Mouse (Mus musculus) intestine, postnatal 0 days (tissue): Measurements from ENCODE around the gene Tmem109. TPM values are rescaled to one million over a fixed set of nuclear protein-coding genes. Genes with fewer than 3 reads are reported as not detected.

Source experiments
- ATAC-seq: fragments of 200-750 bp; cut with Nextera tagmentation; 2 replicates; pipeline ENCODE4 v1.8.0; 2017; ENCODE audit warnings: mild to moderate bottlenecking, moderate TSS enrichment, moderate library complexity
- H3K27ac ChIP-seq: fragments of 300-500 bp; sonication (generic); 2 replicates; pipeline ENCODE4 v1.5.1; 2014; ENCODE audit warnings: mild to moderate bottlenecking, low read depth, low read length, moderate library complexity
- H3K27me3 ChIP-seq: fragments of 300-500 bp; sonication (generic); replicated peaks from 2 replicates; pipeline ENCODE4 v1.6.1; 2014; ENCODE audit warnings: low read length, mixed read lengths; ENCODE audit not compliant: control insufficient read depth, insufficient read depth
- H3K36me3 ChIP-seq: fragments of 300-500 bp; sonication (generic); 2 replicates; pipeline ENCODE4 v1.6.1; 2014; ENCODE audit warnings: mild to moderate bottlenecking, moderate library complexity; ENCODE audit not compliant: control insufficient read depth, insufficient read depth
- H3K4me1 ChIP-seq: fragments of 300-500 bp; sonication (generic); replicated peaks from 2 replicates; pipeline ENCODE4 v1.6.1; 2014; ENCODE audit warnings: antibody characterized with exemption, low read length, mixed read lengths; ENCODE audit not compliant: control insufficient read depth, insufficient read depth
- H3K4me2 ChIP-seq: fragments of 300-500 bp; sonication (generic); replicated peaks from 2 replicates; pipeline ENCODE4 v1.6.1; 2014; ENCODE audit warnings: low read depth, mild to moderate bottlenecking, moderate library complexity
- H3K4me3 ChIP-seq: fragments of 300-500 bp; sonication (generic); 2 replicates; pipeline ENCODE4 v1.5.1; 2014; ENCODE audit warnings: low read depth, low read length
- H3K9ac ChIP-seq: fragments of 300-500 bp; sonication (generic); 2 replicates; pipeline ENCODE4 v1.6.1; 2014; ENCODE audit warnings: mild to moderate bottlenecking, low read depth, low read length
- H3K9me3 ChIP-seq: fragments of 300-500 bp; sonication (generic); 2 replicates; pipeline ENCODE4 v1.6.1; 2016; ENCODE audit warnings: mixed run types; ENCODE audit not compliant: control insufficient read depth
- CTCF ChIP-seq: sonication (generic); IDR thresholded peaks from 2 replicates; pipeline ENCODE4 v1.5.1; 2016; ENCODE audit warnings: low read depth, mild to moderate bottlenecking, control low read depth, antibody characterized with exemption, moderate library complexity
- WGBS: fragments of 180-500 bp; shearing (Covaris S2); extraction: QIAGEN DNeasy Blood & Tissue Kit; methylation state at CpG from one replicate; pipeline ENCODE4 v1.1.7; 2014; 5-methylcytosine and 5-hydroxymethylcytosine counted together
- polyA plus RNA-seq: library from polyadenylated mRNA; unstranded; fragments of >200 nt; fragmentation: Nextera tagmentation; extraction: Ambion mirVana; gene quantifications from 2 replicates; pipeline ENCODE4 v1.2.1, GENCODE M21; 2015

Tmem109 gene
- polyA plus RNA-seq, 1 experiment from 2014 or later = 36.2 TPM

DNA sequence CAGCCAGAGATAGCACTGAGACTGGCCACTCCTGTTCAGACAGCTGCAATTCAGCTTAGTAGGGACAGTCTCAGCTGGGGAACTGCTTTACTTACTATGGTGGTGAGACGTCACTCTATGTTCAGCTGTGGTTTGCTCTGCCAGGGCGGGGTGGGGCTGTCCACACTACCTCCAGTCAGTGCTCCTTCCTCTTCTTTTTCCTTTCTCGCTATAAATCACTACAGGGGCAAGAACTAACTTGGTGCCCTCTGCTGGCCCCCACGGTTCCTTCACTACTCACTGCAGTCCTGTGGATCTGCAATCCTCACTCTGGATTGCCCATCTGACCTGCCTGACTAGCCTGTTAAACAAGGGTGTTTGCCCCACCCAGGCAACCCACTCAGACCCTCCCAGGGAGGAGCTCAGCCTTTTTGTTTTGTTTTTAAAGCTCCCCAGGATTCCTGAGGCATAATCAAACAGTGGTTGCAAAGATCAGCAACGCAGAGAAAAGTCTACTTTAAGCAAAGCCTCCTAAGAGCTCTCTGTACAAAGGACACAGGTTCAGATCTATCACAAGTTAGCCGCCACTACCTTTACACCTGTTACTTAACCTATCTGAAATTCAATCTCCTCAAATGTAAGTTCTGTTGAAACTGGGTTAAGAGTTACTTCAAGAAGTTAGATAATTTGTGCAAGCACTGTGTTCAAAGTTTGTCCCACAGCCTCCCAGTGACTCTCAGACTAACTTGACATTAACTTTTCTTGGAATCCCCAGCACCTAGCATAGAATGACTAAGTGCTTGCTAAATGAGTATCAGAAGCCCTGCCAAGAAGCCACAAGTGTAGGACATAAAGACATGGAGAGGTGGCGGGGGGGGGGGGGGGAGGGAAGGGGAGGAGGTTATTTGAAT is 1.5 kb downstream of the Tmem109 start:
- Histone ChIP-seq H3K27me3 (no peaks in the 10 kb centered on the region), H3K9me3 (no peaks in the 10 kb centered on the region; the same call in 1 of the 2 replicates), H3K4me3 (peak overlapping the region; percentile 56; the same call in 1 of the 2 replicates), H3K4me2 (peak overlapping the region; percentile 90), H3K4me1 (peaks cover 7% of the 10 kb centered on the region; the same call in 1 of the 2 replicates), H3K9ac (no peak overlapping the region), H3K36me3 (no peaks in the 10 kb centered on the region; the same call in 1 of the 2 replicates), H3K27ac (0 out of 2 replicates have a peak overlapping the region, but pooled peaks have one; percentile 75)
- TF ChIP-seq CTCF = peak; percentile 65
- peak; percentile 48 for ATAC-seq
- 24% methylated on average over 6 of the region's 7 CpGs for WGBS

- no peak for ATAC-seq
- Histone ChIP-seq H3K9me3 (no peaks in the 10 kb centered on the region), H3K4me1 (peaks cover 7% of the 10 kb centered on the region; the same call in 1 of the 2 replicates), H3K4me2 (no peak overlapping the region), H3K27me3 (no peaks in the 10 kb centered on the region), H3K36me3 (peaks cover 10% of the 10 kb centered on the region; the same call in 1 of the 2 replicates), H3K4me3 (no peak overlapping the region), H3K9ac (no peak overlapping the region), H3K27ac (no peak overlapping the region)
- WGBS = 88% methylated on average over 7 of the region's 7 CpGs
- TF ChIP-seq CTCF = no peak
Observed at GRCm38 (mm10) chr19:10878201-10878837, 3.5 kb downstream of the Tmem109 start.

DNA sequence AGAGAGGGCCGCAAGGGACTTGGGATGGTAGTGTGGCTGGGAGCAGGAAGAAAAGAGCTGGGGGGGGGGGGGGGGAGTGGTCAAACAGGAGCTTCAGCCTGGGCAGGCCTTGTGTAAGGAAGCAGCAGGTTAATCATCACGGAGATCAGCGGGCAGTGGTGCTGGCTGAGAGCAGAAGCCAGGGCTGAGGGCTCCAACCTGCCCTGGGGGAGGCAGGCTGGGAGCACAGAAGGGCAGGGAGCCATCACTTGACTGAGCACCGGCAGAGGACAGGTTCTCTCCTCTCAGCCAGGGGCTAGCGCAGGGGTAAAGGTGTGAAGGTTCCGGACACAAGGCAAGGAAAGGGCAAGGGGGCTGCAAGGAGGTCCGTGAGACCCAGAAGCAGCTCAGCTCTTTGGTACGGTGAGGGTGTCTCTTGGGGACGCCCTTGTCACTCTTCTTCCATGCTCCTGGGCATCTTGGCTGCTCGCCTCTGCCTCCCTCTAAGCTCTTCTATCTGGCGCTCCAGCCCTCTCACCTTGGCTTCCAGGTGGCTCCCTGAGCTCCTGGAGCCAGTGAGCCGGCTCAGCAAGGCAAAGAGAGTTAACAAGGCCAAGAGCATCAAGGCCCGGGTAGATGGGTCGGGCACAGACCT is 10.4 kb downstream of the Tmem109 start:
- no peak overlapping the region for H3K9ac ChIP-seq
- no peak for TF ChIP-seq CTCF
- no peaks in the 10 kb centered on the region for H3K27me3 ChIP-seq
- no peak overlapping the region for H3K4me3 ChIP-seq
- no peak overlapping the region for H3K27ac ChIP-seq
- no peak overlapping the region for H3K4me2 ChIP-seq
- 72% methylated on average over 14 of the region's 14 CpGs for WGBS
- ATAC-seq = no peak
- peaks cover 30% of the 10 kb centered on the region for H3K36me3 ChIP-seq
- H3K4me1 ChIP-seq = no peaks in the 10 kb centered on the region; the same call in 1 of the 2 replicates
- no peaks in the 10 kb centered on the region for H3K9me3 ChIP-seq

GRCm38 (mm10) chr19:10870676-10871075 is 11.1 kb downstream of the Tmem109 start:
- H3K4me2 ChIP-seq = no peak overlapping the region
- TF ChIP-seq CTCF = no peak
- H3K27ac ChIP-seq = no peak overlapping the region
- no peaks in the 10 kb centered on the region for H3K9me3 ChIP-seq
- H3K36me3 ChIP-seq = peaks cover 34% of the 10 kb centered on the region
- no peaks in the 10 kb centered on the region for H3K27me3 ChIP-seq
- no peak overlapping the region for H3K4me3 ChIP-seq
- H3K9ac ChIP-seq = no peak overlapping the region
- no peaks in the 10 kb centered on the region; the same call in 1 of the 2 replicates for H3K4me1 ChIP-seq
- no peak for ATAC-seq
- 94% methylated on average over 3 of the region's 3 CpGs for WGBS

GRCm38 (mm10) chr19:10869886-10870527 is 11.8 kb downstream of the Tmem109 start, which contains the start of gene Tmem132a:
Gene Tmem132a, minus strand, starts transcription at chr19:10869940.
- H3K4me1 ChIP-seq = no peaks in the 10 kb centered on the region; the same call in 1 of the 2 replicates
- no peaks in the 10 kb centered on the region for H3K9me3 ChIP-seq
- H3K9ac ChIP-seq = peak within 1 kb of the TSS; percentile 49
- no peak for TF ChIP-seq CTCF
- ATAC-seq = no peak; the same call in 1 of the 2 replicates
- 5% methylated on average over 8 of the region's 8 CpGs for WGBS
- no peak within 1 kb of the TSS for H3K27ac ChIP-seq
- peak within 1 kb of the TSS; percentile 84 for H3K4me2 ChIP-seq
- H3K36me3 ChIP-seq = peaks cover 34% of the 10 kb centered on the region
- peak within 1 kb of the TSS; percentile 56 for H3K4me3 ChIP-seq
- H3K27me3 ChIP-seq = no peaks in the 10 kb centered on the region
